Mouse (Mus musculus): ENCODE measurements around the gene Batf3. TPM values are rescaled to one million over a fixed set of nuclear protein-coding genes. Genes with fewer than 3 reads are reported as not detected.

The Batf3 gene
- polyA plus RNA-seq, 1 experiment from 2014 or later, result 1.6 TPM

- no peaks in the 10 kb centered on the region for H3K9me3 ChIP-seq (replicated peaks; ENCODE audit: control insufficient read depth, low read length)
- no peaks in the 10 kb centered on the region for H3K27me3 ChIP-seq (replicated peaks; ENCODE audit: control insufficient read depth, insufficient read depth, low read length)
- no peak for ATAC-seq
- no peak overlapping the region for H3K9ac ChIP-seq (ENCODE audit: low read length)
- DNase-seq (ENCODE audit: low spot score), result no peak
- H3K27ac ChIP-seq (ENCODE audit: low read depth, low read length), result no peak overlapping the region
- H3K4me1 ChIP-seq (ENCODE audit: control insufficient read depth, insufficient read depth, low read length), result peaks cover 9% of the 10 kb centered on the region; the same call in 1 of the 2 replicates
- H3K4me2 ChIP-seq (ENCODE audit: low read length), result no peak overlapping the region
- peaks cover 27% of the 10 kb centered on the region; the same call in 1 of the 2 replicates for H3K36me3 ChIP-seq (ENCODE audit: control insufficient read depth, insufficient read depth, low read length)
- H3K4me3 ChIP-seq (ENCODE audit: low read depth, low read length), result no peak overlapping the region
- 94% methylated on average over 2 of the region's 2 CpGs for WGBS
Measured at GRCm38 (mm10) chr1:191064535-191064934, 33.1 kb upstream of the Batf3 start.

- ATAC-seq (no peak), DNase-seq (ENCODE audit: low spot score) (no peak)
- WGBS, result 81% methylated on average over 4 of the region's 4 CpGs
- Histone ChIP-seq H3K4me1 (ENCODE audit: control insufficient read depth, insufficient read depth, low read length) (peaks cover 9% of the 10 kb centered on the region; the same call in 1 of the 2 replicates), H3K4me3 (ENCODE audit: low read depth, low read length) (no peak overlapping the region), H3K4me2 (ENCODE audit: low read length) (no peak overlapping the region), H3K36me3 (ENCODE audit: control insufficient read depth, insufficient read depth, low read length) (peaks cover 34% of the 10 kb centered on the region; the same call in 1 of the 2 replicates), H3K27me3 (replicated peaks; ENCODE audit: control insufficient read depth, insufficient read depth, low read length) (no peaks in the 10 kb centered on the region), H3K9me3 (replicated peaks; ENCODE audit: control insufficient read depth, low read length) (no peaks in the 10 kb centered on the region), H3K9ac (ENCODE audit: low read length) (no peak overlapping the region), H3K27ac (ENCODE audit: low read depth, low read length) (no peak overlapping the region)
Measured at GRCm38 (mm10) chr1:191065188-191065587, 32.5 kb upstream of the Batf3 start.

- Histone ChIP-seq H3K9me3 (replicated peaks; ENCODE audit: control insufficient read depth, low read length) (no peaks in the 10 kb centered on the region), H3K9ac (ENCODE audit: low read length) (no peak overlapping the region), H3K4me1 (ENCODE audit: control insufficient read depth, insufficient read depth, low read length) (peaks cover 6% of the 10 kb centered on the region; the same call in 1 of the 2 replicates), H3K27me3 (replicated peaks; ENCODE audit: control insufficient read depth, insufficient read depth, low read length) (no peaks in the 10 kb centered on the region), H3K4me3 (ENCODE audit: low read depth, low read length) (no peak overlapping the region), H3K4me2 (ENCODE audit: low read length) (no peak overlapping the region), H3K27ac (ENCODE audit: low read depth, low read length) (no peak overlapping the region), H3K36me3 (ENCODE audit: control insufficient read depth, insufficient read depth, low read length) (peaks cover 64% of the 10 kb centered on the region)
- DNase-seq (ENCODE audit: low spot score) (no peak), ATAC-seq (no peak)
- 76% methylated on average over 5 of the region's 5 CpGs for WGBS
Measured at GRCm38 (mm10) chr1:191068377-191068776, 29.3 kb upstream of the Batf3 start.

- H3K4me2 ChIP-seq (ENCODE audit: low read length), result no peak overlapping the region
- no peak overlapping the region for H3K9ac ChIP-seq (ENCODE audit: low read length)
- 90% methylated on average over 4 of the region's 4 CpGs for WGBS
- no peak for ATAC-seq
- no peak for DNase-seq (ENCODE audit: low spot score)
- H3K36me3 ChIP-seq (ENCODE audit: control insufficient read depth, insufficient read depth, low read length), result peaks cover 75% of the 10 kb centered on the region
- no peaks in the 10 kb centered on the region for H3K4me1 ChIP-seq (ENCODE audit: control insufficient read depth, insufficient read depth, low read length)
- no peaks in the 10 kb centered on the region for H3K9me3 ChIP-seq (replicated peaks; ENCODE audit: control insufficient read depth, low read length)
- H3K27me3 ChIP-seq (replicated peaks; ENCODE audit: control insufficient read depth, insufficient read depth, low read length), result no peaks in the 10 kb centered on the region
- no peak overlapping the region for H3K27ac ChIP-seq (ENCODE audit: low read depth, low read length)
- no peak overlapping the region for H3K4me3 ChIP-seq (ENCODE audit: low read depth, low read length)
Measured at GRCm38 (mm10) chr1:191070259-191070658, 27.4 kb upstream of the Batf3 start.

GRCm38 (mm10) chr1:191071613-191072012 is 26.0 kb upstream of the Batf3 start:
- no peaks in the 10 kb centered on the region for H3K9me3 ChIP-seq (replicated peaks; ENCODE audit: control insufficient read depth, low read length)
- H3K27ac ChIP-seq (ENCODE audit: low read depth, low read length), result no peak overlapping the region
- WGBS, result 89% methylated on average over 6 of the region's 6 CpGs
- no peak overlapping the region for H3K4me3 ChIP-seq (ENCODE audit: low read depth, low read length)
- H3K27me3 ChIP-seq (replicated peaks; ENCODE audit: control insufficient read depth, insufficient read depth, low read length), result no peaks in the 10 kb centered on the region
- ATAC-seq (no peak), DNase-seq (ENCODE audit: low spot score) (no peak)
- no peak overlapping the region for H3K4me2 ChIP-seq (ENCODE audit: low read length)
- no peak overlapping the region for H3K9ac ChIP-seq (ENCODE audit: low read length)
- no peaks in the 10 kb centered on the region for H3K4me1 ChIP-seq (ENCODE audit: control insufficient read depth, insufficient read depth, low read length)
- H3K36me3 ChIP-seq (ENCODE audit: control insufficient read depth, insufficient read depth, low read length), result peaks cover 70% of the 10 kb centered on the region

GRCm38 (mm10) chr1:191072329-191072913 is 25.2 kb upstream of the Batf3 start:
- Histone ChIP-seq H3K4me2 (ENCODE audit: low read length) (no peak overlapping the region), H3K9ac (ENCODE audit: low read length) (no peak overlapping the region), H3K9me3 (replicated peaks; ENCODE audit: control insufficient read depth, low read length) (no peaks in the 10 kb centered on the region), H3K27me3 (replicated peaks; ENCODE audit: control insufficient read depth, insufficient read depth, low read length) (no peaks in the 10 kb centered on the region), H3K4me1 (ENCODE audit: control insufficient read depth, insufficient read depth, low read length) (no peaks in the 10 kb centered on the region), H3K27ac (ENCODE audit: low read depth, low read length) (no peak overlapping the region), H3K4me3 (ENCODE audit: low read depth, low read length) (no peak overlapping the region), H3K36me3 (ENCODE audit: control insufficient read depth, insufficient read depth, low read length) (peaks cover 74% of the 10 kb centered on the region)
- DNase-seq (ENCODE audit: low spot score), result no peak
- ATAC-seq, result no peak
- 93% methylated on average over 16 of the region's 16 CpGs for WGBS

GRCm38 (mm10) chr1:191073001-191073400 is 24.6 kb upstream of the Batf3 start:
- Histone ChIP-seq H3K36me3 (ENCODE audit: control insufficient read depth, insufficient read depth, low read length) (peaks cover 75% of the 10 kb centered on the region), H3K4me1 (ENCODE audit: control insufficient read depth, insufficient read depth, low read length) (no peaks in the 10 kb centered on the region), H3K27me3 (replicated peaks; ENCODE audit: control insufficient read depth, insufficient read depth, low read length) (no peaks in the 10 kb centered on the region), H3K27ac (ENCODE audit: low read depth, low read length) (no peak overlapping the region), H3K4me3 (ENCODE audit: low read depth, low read length) (no peak overlapping the region), H3K4me2 (ENCODE audit: low read length) (no peak overlapping the region), H3K9ac (ENCODE audit: low read length) (no peak overlapping the region), H3K9me3 (replicated peaks; ENCODE audit: control insufficient read depth, low read length) (no peaks in the 10 kb centered on the region)
- peak; percentile 11 for DNase-seq (ENCODE audit: low spot score)
- WGBS, result 68% methylated on average over 6 of the region's 6 CpGs
- no peak for ATAC-seq

- no peak for DNase-seq (ENCODE audit: low spot score)
- H3K4me2 ChIP-seq (ENCODE audit: low read length), result no peak overlapping the region
- H3K9ac ChIP-seq (ENCODE audit: low read length), result no peak overlapping the region
- H3K9me3 ChIP-seq (replicated peaks; ENCODE audit: control insufficient read depth, low read length), result no peaks in the 10 kb centered on the region
- WGBS, result 91% methylated on average over 4 of the region's 4 CpGs
- no peak for ATAC-seq
- H3K27ac ChIP-seq (ENCODE audit: low read depth, low read length), result no peak overlapping the region
- H3K36me3 ChIP-seq (ENCODE audit: control insufficient read depth, insufficient read depth, low read length), result peaks cover 76% of the 10 kb centered on the region
- no peaks in the 10 kb centered on the region for H3K4me1 ChIP-seq (ENCODE audit: control insufficient read depth, insufficient read depth, low read length)
- H3K4me3 ChIP-seq (ENCODE audit: low read depth, low read length), result no peak overlapping the region
- H3K27me3 ChIP-seq (replicated peaks; ENCODE audit: control insufficient read depth, insufficient read depth, low read length), result no peaks in the 10 kb centered on the region
Measured at GRCm38 (mm10) chr1:191073486-191073885, 24.2 kb upstream of the Batf3 start.

- ATAC-seq, result no peak
- WGBS, result 66% methylated on average over 10 of the region's 10 CpGs
- Histone ChIP-seq H3K4me2 (ENCODE audit: low read length) (no peak overlapping the region), H3K27ac (ENCODE audit: low read depth, low read length) (no peak overlapping the region), H3K36me3 (ENCODE audit: control insufficient read depth, insufficient read depth, low read length) (peaks cover 68% of the 10 kb centered on the region), H3K9ac (ENCODE audit: low read length) (no peak overlapping the region), H3K4me3 (ENCODE audit: low read depth, low read length) (no peak overlapping the region), H3K27me3 (replicated peaks; ENCODE audit: control insufficient read depth, insufficient read depth, low read length) (no peaks in the 10 kb centered on the region), H3K4me1 (ENCODE audit: control insufficient read depth, insufficient read depth, low read length) (no peaks in the 10 kb centered on the region), H3K9me3 (replicated peaks; ENCODE audit: control insufficient read depth, low read length) (no peaks in the 10 kb centered on the region)
- peak; percentile 82 for DNase-seq (ENCODE audit: low spot score)
Measured at GRCm38 (mm10) chr1:191075199-191075883, 22.3 kb upstream of the Batf3 start.

Data from forebrain, embryonic 14.5 days (tissue).